Mouse (Mus musculus): ENCODE data around the gene Sorcs3.

DNA sequence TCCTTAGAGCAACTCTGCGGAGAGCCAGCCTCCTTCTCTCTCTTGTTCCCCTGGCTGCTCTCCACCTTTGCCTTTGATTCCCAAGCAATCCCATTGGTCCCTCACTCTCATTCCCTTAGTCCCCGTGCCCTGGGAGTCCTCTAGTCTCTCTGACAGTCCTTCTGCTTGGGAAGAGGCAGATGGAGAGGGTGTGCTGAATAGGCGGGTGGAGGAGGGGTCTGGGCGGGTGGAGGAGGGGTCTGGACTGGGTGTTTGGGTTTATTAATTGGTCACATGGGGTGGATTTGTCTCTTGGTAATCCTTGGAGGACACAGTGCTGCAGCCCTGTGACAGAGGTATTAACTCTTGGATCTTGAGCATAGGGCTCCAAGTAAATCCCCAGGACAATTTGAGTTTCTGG lies 77.4 kb downstream of the Sorcs3 start:
- TF ChIP-seq POLR2A (IDR thresholded peaks at IDR 0.05; ENCODE audit: control insufficient read depth in 1 of 2, insufficient read depth in 1 of 2, low read depth in 1 of 2, low read length in 2 of 2, poor library complexity in 1 of 2) (no peak), SIN3A (IDR thresholded peaks at IDR 0.05; ENCODE audit: low read length) (no peak), ZMIZ1 (IDR thresholded peaks at IDR 0.05; ENCODE audit: low read depth, low read length) (no peak), TAL1 (IDR thresholded peaks at IDR 0.05; ENCODE audit: low read length) (no peak), CHD1 (IDR thresholded peaks at IDR 0.05; ENCODE audit: low read depth, low read length) (no peak)
